Mouse (Mus musculus) olfactory bulb, adult 2 months (tissue): ENCODE results near the gene Cxcr4. TPM values are rescaled to one million over a fixed set of nuclear protein-coding genes. Genes with fewer than 3 reads are reported as not detected.

Experiments used
- H3K27ac ChIP-seq: fragments of 200-500 bp; 2 replicates; pipeline ENCODE4 v1.5.1; 2012; ENCODE audit warnings: low read depth, low read length; ENCODE audit not compliant: insufficient read depth
- H3K4me1 ChIP-seq: fragments of 200-500 bp; 2 replicates; pipeline ENCODE4 v1.6.1; 2012; ENCODE audit warnings: low read length; ENCODE audit not compliant: control insufficient read depth, insufficient read depth
- H3K4me3 ChIP-seq: fragments of 200-500 bp; 2 replicates; pipeline ENCODE4 v1.5.1; 2012; ENCODE audit warnings: mild to moderate bottlenecking, low read depth, low read length, moderate library complexity; ENCODE audit not compliant: insufficient read depth
- CTCF ChIP-seq: fragments of 200-500 bp; IDR thresholded peaks from 2 replicates; pipeline ENCODE4 v1.5.1; 2012; ENCODE audit warnings: low read depth, mild to moderate bottlenecking, low read length, moderate library complexity; ENCODE audit not compliant: insufficient read depth
- POLR2A ChIP-seq: fragments of 200-500 bp; IDR thresholded peaks from 2 replicates; pipeline ENCODE4 v1.6.1; 2012; ENCODE audit warnings: mild to moderate bottlenecking, low read depth, low read length, moderate library complexity; ENCODE audit not compliant: insufficient read depth
- WGBS: fragments of 180-500 bp; shearing (Covaris S2); methylation state at CpG from one replicate; pipeline ENCODE4 v1.1.7; 2018; 5-methylcytosine and 5-hydroxymethylcytosine counted together
- polyA plus RNA-seq: library from polyadenylated mRNA; stranded (reverse); fragments of >200 nt; gene quantifications from 2 replicates; pipeline ENCODE4 v1.2.4, GENCODE M21; 2012; ENCODE audit warnings: low replicate concordance; ENCODE audit not compliant: missing spikeins, insufficient read depth, insufficient read length

Cxcr4 gene
- polyA plus RNA-seq: not detected in 2 replicates

- 0 out of 2 replicates have a peak within 1 kb of the TSS, but pooled peaks have one; percentile 8 for H3K27ac ChIP-seq
Observed at GRCm38 (mm10) chr1:128592211-128592741, at the start of gene Cxcr4. TSS of gene Cxcr4 (minus strand) at chr1:128592293.

GRCm38 (mm10) chr1:128639707-128640107 lies 47.6 kb upstream of the Cxcr4 start:
- Histone ChIP-seq H3K4me1 (no peaks in the 10 kb centered on the region), H3K27ac (no peak overlapping the region), H3K4me3 (no peak overlapping the region)
- no peak for TF ChIP-seq POLR2A
- no peak for TF ChIP-seq CTCF
- WGBS: 64% methylated on average over 4 of the region's 4 CpGs

More at GRCm38 (mm10) chr1:128592211-128592741, at the start of gene Cxcr4:
- TF ChIP-seq CTCF: no peak
- TF ChIP-seq POLR2A: no peak
- 1% methylated on average over 27 of the region's 27 CpGs for WGBS
- Histone ChIP-seq H3K4me3 (peak within 1 kb of the TSS; percentile 49), H3K4me1 (peaks cover 19% of the 10 kb centered on the region)

- WGBS: 90% methylated on average over 7 of the region's 7 CpGs
- no peaks in the 10 kb centered on the region for H3K4me1 ChIP-seq
Observed at GRCm38 (mm10) chr1:128637230-128637740, 45.2 kb upstream of the Cxcr4 start.

GRCm38 (mm10) chr1:128636258-128637229 lies 44.5 kb upstream of the Cxcr4 start:
- Histone ChIP-seq H3K27ac (no peak overlapping the region), H3K4me3 (no peak overlapping the region), H3K4me1 (no peaks in the 10 kb centered on the region)
- TF ChIP-seq POLR2A (no peak), CTCF (no peak)
- 96% methylated on average over 10 of the region's 10 CpGs for WGBS

More at GRCm38 (mm10) chr1:128637230-128637740, 45.2 kb upstream of the Cxcr4 start:
- TF ChIP-seq CTCF: no peak
- TF ChIP-seq POLR2A: no peak
- Histone ChIP-seq H3K27ac (no peak overlapping the region), H3K4me3 (no peak overlapping the region)

- no peak overlapping the region for H3K27ac ChIP-seq
- H3K4me3 ChIP-seq: no peak overlapping the region
- 89% methylated on average over 6 of the region's 6 CpGs for WGBS
- no peaks in the 10 kb centered on the region for H3K4me1 ChIP-seq
- TF ChIP-seq CTCF: no peak
- no peak for TF ChIP-seq POLR2A
Observed at GRCm38 (mm10) chr1:128633711-128634379, 41.8 kb upstream of the Cxcr4 start.

GRCm38 (mm10) chr1:128632522-128632921 lies 40.4 kb upstream of the Cxcr4 start:
- no peak overlapping the region for H3K4me3 ChIP-seq
- no peak overlapping the region for H3K27ac ChIP-seq
- TF ChIP-seq CTCF (no peak), POLR2A (no peak)
- WGBS: 79% methylated on average over 6 of the region's 6 CpGs
- H3K4me1 ChIP-seq: no peaks in the 10 kb centered on the region

GRCm38 (mm10) chr1:128626144-128626678 lies 34.1 kb upstream of the Cxcr4 start:
- TF ChIP-seq POLR2A (no peak), CTCF (no peak)
- no peaks in the 10 kb centered on the region for H3K4me1 ChIP-seq
- no peak overlapping the region for H3K27ac ChIP-seq
- 93% methylated on average over 9 of the region's 9 CpGs for WGBS
- H3K4me3 ChIP-seq: no peak overlapping the region

GRCm38 (mm10) chr1:128623594-128623887 lies 31.4 kb upstream of the Cxcr4 start:
- 34% methylated on average over 4 of the region's 4 CpGs for WGBS
- Histone ChIP-seq H3K4me1 (no peaks in the 10 kb centered on the region), H3K27ac (no peak overlapping the region), H3K4me3 (no peak overlapping the region)
- TF ChIP-seq CTCF (no peak), POLR2A (no peak)
